Mouse (Mus musculus): ENCODE measurements around the gene Ppp1r14a.

DNA sequence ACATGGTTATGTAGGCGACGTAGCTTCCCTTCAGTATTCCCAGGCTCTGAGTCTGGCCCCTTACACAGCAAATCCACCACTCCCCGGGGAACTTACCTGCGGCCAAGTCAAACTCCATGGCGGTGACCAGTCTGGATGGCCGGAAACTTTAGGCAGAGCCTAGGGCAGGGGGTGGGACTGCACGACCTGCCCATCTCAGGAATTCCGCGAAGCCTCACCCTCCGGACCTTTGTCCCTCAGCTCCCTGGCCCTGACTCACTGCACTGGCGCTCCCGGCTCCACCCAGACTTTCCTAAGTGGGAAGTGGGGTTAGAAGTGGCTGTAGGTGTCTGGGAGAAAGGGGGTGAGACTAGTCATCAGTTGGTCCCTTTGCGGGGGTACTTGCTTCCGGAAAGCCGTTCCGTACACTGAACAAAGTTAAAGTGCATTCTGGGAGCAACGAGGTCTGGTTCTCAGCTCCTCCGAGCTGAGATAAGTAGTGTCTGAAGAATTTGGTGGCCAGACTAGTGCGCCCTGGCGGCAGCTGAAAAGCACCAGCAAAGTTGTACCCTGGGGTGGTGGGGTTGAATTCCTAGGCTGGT lies 40.8 kb upstream of the Ppp1r14a start, which contains the start of gene 2200002D01Rik:
- TF ChIP-seq CTCF (IDR thresholded peaks at IDR 0.05; ENCODE audit: extremely low read depth, insufficient read length, insufficient replicate concordance, low read depth, low read length): peak; percentile 37; the same call in 1 of the 2 replicates
- peak; percentile 91 for TF ChIP-seq POLR2A (IDR thresholded peaks at IDR 0.05; ENCODE audit: low read depth, low read length)

All from small intestine, adult 2 months (tissue).